Mouse (Mus musculus) MEL (cell line): ENCODE data around the gene Aldh3b2. TPM values are rescaled to one million over a fixed set of nuclear protein-coding genes. Genes with fewer than 3 reads are reported as not detected.

ENCODE experiments used
- DNase-seq: peaks from one replicate; pipeline ENCODE4 v3.0.0; 2011; ENCODE audit warnings: low read depth, low spot score
- H3K27ac ChIP-seq: 2 replicates; pipeline ENCODE4 v1.5.1; 2012; ENCODE audit warnings: low read depth, mild to moderate bottlenecking, control low read depth, low read length, moderate library complexity; ENCODE audit not compliant: control insufficient read depth
- H3K27me3 ChIP-seq, 2 experiments: fragments of 150-350 bp in 1 of 2; sonication (generic) in 1 of 2; 2 replicates each; pipeline ENCODE4 v1.6.1; 2012; ENCODE audit warnings: low read length in 2 of 2, mild to moderate bottlenecking in 2 of 2, improper control_type of control experiment in 1 of 2, moderate library complexity in 1 of 2; ENCODE audit not compliant: insufficient read depth in 2 of 2, control insufficient read depth in 1 of 2
- H3K36me3 ChIP-seq, 2 experiments: 2 replicates each; pipeline ENCODE4 v1.6.1; 2012 to 2014; ENCODE audit warnings: low read length in 2 of 2, improper control_type of control experiment in 1 of 2, inconsistent platforms in 1 of 2, mild to moderate bottlenecking in 1 of 2; ENCODE audit not compliant: insufficient read depth in 2 of 2, control insufficient read depth in 1 of 2
- H3K4me1 ChIP-seq, 2 experiments: fragments of 150-350 bp in 1 of 2; sonication (generic) in 1 of 2; 2 replicates each; pipeline ENCODE4 v1.6.1; 2012; ENCODE audit warnings: low read length in 2 of 2, improper control_type of control experiment in 1 of 2, mild to moderate bottlenecking in 1 of 2; ENCODE audit not compliant: insufficient read depth in 2 of 2, control insufficient read depth in 1 of 2
- H3K4me3 ChIP-seq, 2 experiments: fragments of 150-350 bp in 1 of 2; sonication (generic) in 1 of 2; 2 replicates each; pipeline ENCODE4 v1.5.1; 2012; ENCODE audit warnings: low read depth in 2 of 2, low read length in 2 of 2, mild to moderate bottlenecking in 2 of 2, moderate library complexity in 2 of 2, control low read depth in 1 of 2, improper control_type of control experiment in 1 of 2; ENCODE audit not compliant: control insufficient read depth in 1 of 2, insufficient read depth in 1 of 2
- H3K79me2 ChIP-seq: 2 replicates; pipeline ENCODE4 v1.6.1; 2012; ENCODE audit warnings: mild to moderate bottlenecking, low read length, moderate library complexity; ENCODE audit not compliant: control insufficient read depth, poor library complexity, insufficient read depth
- H3K9ac ChIP-seq: 2 replicates; pipeline ENCODE4 v1.6.1; 2012; ENCODE audit warnings: low read depth, mild to moderate bottlenecking, control low read depth, low read length, moderate library complexity; ENCODE audit not compliant: control insufficient read depth, poor library complexity, severe bottlenecking
- H3K9me3 ChIP-seq: fragments of 150-350 bp; sonication (generic); replicated peaks from 2 replicates; pipeline ENCODE4 v1.6.1; 2012; ENCODE audit warnings: mild to moderate bottlenecking, low read length, improper control_type of control experiment, moderate library complexity; ENCODE audit not compliant: insufficient read depth
- BHLHE40 ChIP-seq: IDR thresholded peaks from 2 replicates; pipeline ENCODE4 v1.6.1; 2012; ENCODE audit warnings: low read depth, mild to moderate bottlenecking, inconsistent platforms, low read length, improper control_type of control experiment, borderline replicate concordance
- CTCF ChIP-seq, 3 experiments: IDR thresholded peaks in 2 of 3; conservative IDR thresholded peaks in 1 of 3; 2 replicates each; pipeline ENCODE4 v1.5.1; 2011 to 2012; ENCODE audit warnings: low read length in 3 of 3, low read depth in 2 of 3, mild to moderate bottlenecking in 2 of 3, improper control_type of control experiment in 1 of 3, inconsistent platforms in 1 of 3, mixed read lengths in 1 of 3, moderate library complexity in 1 of 3; ENCODE audit not compliant: control insufficient read depth in 1 of 3, insufficient read depth in 1 of 3, poor library complexity in 1 of 3, severe bottlenecking in 1 of 3
- HCFC1 ChIP-seq: IDR thresholded peaks from 2 replicates; pipeline ENCODE4 v1.6.1; 2012; ENCODE audit warnings: low read depth, mild to moderate bottlenecking, inconsistent platforms, low read length, improper control_type of control experiment, moderate library complexity
- KAT2A ChIP-seq: conservative IDR thresholded peaks from 2 replicates; pipeline ENCODE4 v1.6.1; 2012; ENCODE audit warnings: low read depth, low read length, improper control_type of control experiment, inconsistent platforms
- MAFK ChIP-seq: IDR thresholded peaks from 2 replicates; pipeline ENCODE4 v1.6.1; 2011; ENCODE audit warnings: low read depth, mild to moderate bottlenecking, low read length, improper control_type of control experiment, borderline replicate concordance
- MAX ChIP-seq: IDR thresholded peaks from 2 replicates; pipeline ENCODE4 v1.6.1; 2011; ENCODE audit warnings: low read length, improper control_type of control experiment
- MEF2A ChIP-seq: IDR thresholded peaks from 2 replicates; pipeline ENCODE4 v1.6.1; 2014; ENCODE audit warnings: low read depth, mild to moderate bottlenecking, inconsistent platforms, low read length, improper control_type of control experiment; ENCODE audit not compliant: poor library complexity, insufficient replicate concordance, severe bottlenecking; ENCODE audit errors: extremely low read depth
- MXI1 ChIP-seq: IDR thresholded peaks from 2 replicates; pipeline ENCODE4 v1.6.1; 2011; ENCODE audit warnings: mild to moderate bottlenecking, low read depth, low read length, improper control_type of control experiment
- MYB ChIP-seq: IDR thresholded peaks from 2 replicates; pipeline ENCODE4 v1.6.1; 2011; ENCODE audit warnings: mild to moderate bottlenecking, low read depth, low read length, improper control_type of control experiment
- MYC ChIP-seq: IDR thresholded peaks from 2 replicates; pipeline ENCODE4 v1.6.1; 2011; ENCODE audit warnings: low read depth, mild to moderate bottlenecking, low read length, improper control_type of control experiment, moderate library complexity
- NRF1 ChIP-seq: IDR thresholded peaks from 2 replicates; pipeline ENCODE4 v1.6.1; 2014; ENCODE audit warnings: low read depth, mild to moderate bottlenecking, inconsistent platforms, low read length, improper control_type of control experiment, moderate library complexity; ENCODE audit not compliant: poor library complexity, insufficient read depth, severe bottlenecking
- RAD21 ChIP-seq: IDR thresholded peaks from 2 replicates; pipeline ENCODE4 v1.6.1; 2011; ENCODE audit warnings: mild to moderate bottlenecking, low read depth, low read length, improper control_type of control experiment
- SMC3 ChIP-seq: IDR thresholded peaks from 2 replicates; pipeline ENCODE4 v1.6.1; 2011; ENCODE audit warnings: low read depth, low read length, improper control_type of control experiment
- TBP ChIP-seq: IDR thresholded peaks from 2 replicates; pipeline ENCODE4 v1.8.0; 2011; ENCODE audit warnings: low read depth, low read length, improper control_type of control experiment
- UBTF ChIP-seq: IDR thresholded peaks from 2 replicates; pipeline ENCODE4 v1.6.1; 2012; ENCODE audit warnings: low read depth, mild to moderate bottlenecking, inconsistent platforms, low read length, improper control_type of control experiment, moderate library complexity, borderline replicate concordance; ENCODE audit not compliant: insufficient read depth
- USF1 ChIP-seq: IDR thresholded peaks from 2 replicates; pipeline ENCODE4 v1.6.1; 2014; ENCODE audit warnings: low read depth, mild to moderate bottlenecking, inconsistent platforms, low read length, improper control_type of control experiment, moderate library complexity
- USF2 ChIP-seq, 2 experiments: IDR thresholded peaks; 2 replicates each; pipeline ENCODE4 v1.6.1; 2011 to 2012; ENCODE audit warnings: improper control_type of control experiment in 2 of 2, low read length in 2 of 2, borderline replicate concordance in 1 of 2, inconsistent platforms in 1 of 2, low read depth in 1 of 2, mild to moderate bottlenecking in 1 of 2; ENCODE audit not compliant: insufficient read depth in 1 of 2
- ZC3H11A ChIP-seq: IDR thresholded peaks from 2 replicates; pipeline ENCODE4 v1.6.1; 2012; ENCODE audit warnings: low read depth, mild to moderate bottlenecking, inconsistent platforms, low read length, improper control_type of control experiment
- ZKSCAN1 ChIP-seq: IDR thresholded peaks from 2 replicates; pipeline ENCODE4 v1.6.1; 2012; ENCODE audit warnings: low read depth, mild to moderate bottlenecking, inconsistent platforms, low read length, improper control_type of control experiment, moderate library complexity
- ZNF384 ChIP-seq: IDR thresholded peaks from 2 replicates; pipeline ENCODE4 v1.6.1; 2012; ENCODE audit warnings: low read depth, mild to moderate bottlenecking, inconsistent platforms, low read length, improper control_type of control experiment
- polyA plus RNA-seq, 2 experiments: library from polyadenylated mRNA; stranded (reverse) in 1 of 2; unstranded in 1 of 2; fragments of >175 nt in 1 of 2; fragments of >200 nt in 1 of 2; gene quantifications; 2 replicates each; pipeline versions ENCODE4 v1.2.1 to v1.2.4; 2012; ENCODE audit warnings: low replicate concordance in 2 of 2, low read depth in 1 of 2; ENCODE audit not compliant: insufficient read length in 2 of 2, insufficient read depth in 1 of 2, missing spikeins in 1 of 2
- total RNA-seq: library from RNA; depleted of rRNA; stranded (reverse); fragments of 300-350 nt; gene quantifications from 2 replicates; pipeline ENCODE4 v1.2.3, GENCODE M21; 2012

The Aldh3b2 gene
- total and polyA plus RNA-seq, 3 experiments, result not detected

- H3K9me3 ChIP-seq, result no peaks in the 10 kb centered on the region
- H3K36me3 ChIP-seq, result peaks cover 0 to 8% of the 10 kb centered on the region in 2 experiments; a peak in 2 of 4 replicates
- no peak overlapping the region for H3K27ac ChIP-seq
- H3K4me3 ChIP-seq, result no peak overlapping the region
- peaks cover 10% of the 10 kb centered on the region for H3K79me2 ChIP-seq
- H3K9ac ChIP-seq, result no peak overlapping the region
- H3K27me3 ChIP-seq, result no peaks in the 10 kb centered on the region
- H3K4me1 ChIP-seq, result peaks cover 0 to 10% of the 10 kb centered on the region in 2 experiments; a peak in 2 of 4 replicates
- TF ChIP-seq USF1 (peak; percentile 43; the same call in 1 of the 2 replicates), MYB (no peak)
- DNase-seq, result no peak
These were observed 43.5 kb downstream of the Aldh3b2 start for GRCm38 (mm10) chr19:4015635-4016034.

GRCm38 (mm10) chr19:4017921-4018587 is 45.9 kb downstream of the Aldh3b2 start:
- no peaks in the 10 kb centered on the region for H3K36me3 ChIP-seq
- H3K9ac ChIP-seq, result peak overlapping the region; percentile 46; the same call in 1 of the 2 replicates
- H3K4me1 ChIP-seq, result peaks cover 0 to 3% of the 10 kb centered on the region in 2 experiments; a peak in 2 of 4 replicates
- peak overlapping the region; percentile 33 to 75; a peak in 2 of 4 replicates for H3K4me3 ChIP-seq
- no peaks in the 10 kb centered on the region for H3K27me3 ChIP-seq
- no peaks in the 10 kb centered on the region; the same call in 1 of the 2 replicates for H3K79me2 ChIP-seq
- H3K9me3 ChIP-seq, result no peaks in the 10 kb centered on the region
- TF ChIP-seq MAX (no peak), ZNF384 (peak; percentile 73)
- TF ChIP-seq, all 39 proteins: peak for 1
- no peak for DNase-seq
- H3K27ac ChIP-seq, result no peak overlapping the region

- Histone ChIP-seq H3K79me2 (no peaks in the 10 kb centered on the region), H3K9me3 (no peaks in the 10 kb centered on the region), H3K27ac (no peak overlapping the region), H3K36me3 (no peaks in the 10 kb centered on the region), H3K9ac (peak overlapping the region; percentile 46), H3K4me3 (peak overlapping the region; percentile 33 to 75), H3K4me1 (peaks cover 0 to 3% of the 10 kb centered on the region in 2 experiments; a peak in 2 of 4 replicates), H3K27me3 (no peaks in the 10 kb centered on the region)
- peak; percentile 90 for DNase-seq
- no peak for TF ChIP-seq NRF1
- TF ChIP-seq MAFK, result 0 out of 2 replicates have a peak, but pooled peaks have one; percentile 9
- no peak for TF ChIP-seq KAT2A
- 0 out of 2 replicates have a peak, but pooled peaks have one; percentile 15 for TF ChIP-seq BHLHE40
- 0 out of 2 replicates have a peak, but pooled peaks have one; percentile 29 for TF ChIP-seq TBP
- peak; percentile 60 for TF ChIP-seq MXI1
- peak; percentile 93 for TF ChIP-seq ZC3H11A
- no peak for TF ChIP-seq UBTF
- no peak for TF ChIP-seq MEF2A
- TF ChIP-seq SMC3, result peak; percentile 96
- peak; percentile 41; the same call in 1 of the 2 replicates for TF ChIP-seq HCFC1
- TF ChIP-seq MAX, result peak; percentile 28; the same call in 1 of the 2 replicates
- TF ChIP-seq CTCF (IDR thresholded peaks at IDR 0.05 in 2 of 3, conservative IDR thresholded peaks at IDR 0.05 in 1 of 3; ENCODE audit: control insufficient read depth in 1 of 3, insufficient read depth in 1 of 3, low read depth in 2 of 3, low read length in 3 of 3, poor library complexity in 1 of 3, severe bottlenecking in 1 of 3), result peak; percentile 68 to 98 (median 89)
- TF ChIP-seq MYC, result peak; percentile 44; the same call in 1 of the 2 replicates
- 0 out of 2 replicates have a peak, but pooled peaks have one; percentile 35 for TF ChIP-seq USF1
- no peak for TF ChIP-seq USF2 (IDR thresholded peaks at IDR 0.05; ENCODE audit: borderline replicate concordance in 1 of 2, insufficient read depth in 1 of 2, low read depth in 1 of 2, low read length in 2 of 2)
- peak; percentile 100 for TF ChIP-seq RAD21
- no peak for TF ChIP-seq ZKSCAN1
These were observed 46.8 kb downstream of the Aldh3b2 start for GRCm38 (mm10) chr19:4018743-4019583.
